Mouse (Mus musculus) cerebellum, adult 9-10 months (tissue): Measurements from ENCODE around the gene Gm136.
"Not testable (repeated sequence)": the region's sequence is repeated elsewhere in the genome, so short reads cannot be mapped to it uniquely, and the experiment has no call there.

Experiments
- DNase-seq: peaks from one replicate; pipeline ENCODE4 v3.0.0; 2022

Gene Gm136

DNA sequence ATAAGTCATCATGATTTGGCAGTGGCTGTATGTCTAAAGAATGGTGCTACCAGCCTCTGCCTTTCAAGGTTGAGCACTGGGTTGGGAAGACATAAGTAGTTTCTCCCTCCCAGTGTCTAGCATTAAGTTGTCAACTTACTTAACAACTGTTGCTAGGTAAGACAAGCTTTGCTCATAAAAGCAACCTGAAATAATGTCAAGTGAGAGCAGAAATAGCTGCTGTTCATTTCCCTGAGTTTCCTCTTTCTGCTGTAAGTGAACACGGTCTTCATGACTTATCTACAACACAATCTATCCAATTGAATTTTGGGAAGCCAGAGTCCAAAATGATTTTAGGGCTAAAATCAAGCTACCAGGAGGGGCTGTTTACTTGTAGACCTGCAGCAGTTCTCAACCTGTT, at the start of gene Gm136:
Gene Gm136, minus strand, starts transcription at position 101 of the 400 bp plus-strand sequence.
- no peak for DNase-seq

DNA sequence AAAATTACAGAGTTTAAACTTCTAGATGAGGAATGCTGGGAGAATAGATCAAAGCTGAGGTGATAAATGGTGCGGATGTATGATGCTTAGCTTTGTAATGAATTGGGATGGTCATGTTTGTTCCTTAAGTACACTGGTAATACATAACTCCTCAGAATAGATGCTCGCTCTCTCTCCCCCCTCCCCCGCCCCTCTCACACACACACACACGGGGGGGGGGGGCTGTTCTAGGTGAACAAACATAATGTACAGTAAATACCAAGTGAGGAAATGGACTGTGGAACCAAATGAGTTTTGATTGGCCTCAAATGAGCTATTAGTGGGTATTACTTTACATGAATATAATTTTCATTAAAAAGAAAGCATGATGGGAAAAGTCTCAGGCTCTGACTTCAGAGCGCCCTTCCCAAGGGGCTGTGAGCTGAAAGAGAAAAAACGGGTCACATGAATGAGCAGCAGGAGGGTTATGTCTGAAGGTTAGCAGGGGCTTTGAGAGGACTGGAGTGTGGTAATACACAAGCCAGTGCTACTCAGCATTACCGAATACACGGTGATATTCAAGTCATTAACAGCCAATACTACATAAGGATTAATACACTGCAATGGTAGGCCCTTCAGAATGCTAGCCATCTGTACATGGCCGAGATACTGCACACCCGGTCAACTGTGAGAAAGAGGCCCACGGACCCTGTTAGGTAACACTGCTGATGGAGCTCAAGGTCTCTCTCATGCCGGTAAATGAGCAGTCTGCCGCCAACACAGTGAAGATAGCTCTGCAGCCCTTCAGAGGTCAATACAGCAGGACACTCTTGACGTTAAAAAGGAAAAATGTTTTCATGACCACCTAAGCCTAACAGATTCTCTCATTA, 45.3 kb upstream of the Gm136 start:
- no peak for DNase-seq

DNA sequence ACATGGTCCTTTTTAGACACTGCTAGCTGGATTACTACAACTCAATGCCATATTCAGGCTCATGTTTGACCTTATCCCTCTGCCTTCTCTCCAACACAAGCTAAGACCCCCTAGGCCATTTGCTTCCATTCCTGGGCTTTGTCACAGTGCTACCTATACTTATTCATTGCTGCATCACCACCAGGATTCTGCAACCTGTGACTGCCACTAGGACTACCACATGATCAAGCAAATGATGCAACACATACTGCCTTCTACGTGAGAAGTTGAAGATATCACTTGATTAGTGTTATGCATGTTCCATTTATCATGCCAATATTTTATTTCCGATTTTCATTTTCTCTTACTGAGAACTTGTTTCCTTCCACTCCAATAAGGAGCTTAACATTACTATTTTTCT, 41.9 kb upstream of the Gm136 start:
- DNase-seq = no peak

DNA sequence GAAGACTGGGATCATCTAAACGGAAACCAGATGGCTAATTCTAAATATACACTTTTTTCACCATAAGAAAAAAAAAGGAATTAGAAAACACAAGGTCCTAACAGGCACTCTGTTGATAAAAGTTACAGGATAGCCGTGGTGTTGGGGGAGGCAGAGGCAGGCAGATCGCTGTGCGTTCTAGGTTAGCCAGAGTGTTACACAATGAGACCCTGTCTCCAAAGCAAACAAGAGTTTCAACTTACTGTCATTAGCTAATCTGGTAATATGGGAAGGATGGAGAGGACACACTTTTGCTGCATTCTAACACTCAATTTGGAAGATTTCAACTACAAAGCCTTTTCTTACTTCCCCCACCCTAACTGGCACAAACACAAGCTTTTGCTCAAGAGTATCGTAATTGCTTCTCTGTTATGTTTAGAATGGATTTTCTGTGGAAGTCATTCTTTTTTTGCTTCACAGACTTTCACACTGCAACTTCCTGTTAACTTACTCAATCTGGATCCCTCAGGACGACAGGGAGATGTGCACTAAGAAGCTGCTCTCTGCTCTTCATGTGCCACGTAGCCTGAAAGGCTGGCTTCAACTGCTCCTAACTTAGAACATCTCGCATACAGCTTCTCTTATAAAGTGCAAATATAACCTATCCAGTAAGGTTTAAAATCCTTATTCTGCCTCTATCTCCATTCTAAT, 41.4 kb upstream of the Gm136 start:
- DNase-seq = no peak

DNA sequence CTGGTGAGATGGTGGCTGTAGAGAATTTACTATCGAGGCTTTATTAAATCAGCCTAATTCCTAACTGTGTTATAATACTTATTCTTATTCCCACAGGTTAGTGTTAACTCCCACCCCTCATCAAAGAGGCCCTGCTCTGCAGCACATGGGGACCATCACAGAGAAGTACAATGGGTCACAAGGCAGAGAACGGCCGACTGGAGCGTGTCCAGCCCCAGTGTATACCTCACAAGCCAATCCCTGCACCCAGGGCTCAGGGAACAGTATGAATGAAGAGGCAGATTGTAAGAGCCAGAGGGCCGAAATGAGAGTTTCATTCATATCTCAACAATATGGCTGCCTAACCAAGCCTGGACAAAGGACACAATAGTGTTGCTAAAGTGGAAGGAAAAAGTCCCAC, 40.2 kb upstream of the Gm136 start:
- DNase-seq = no peak

DNA sequence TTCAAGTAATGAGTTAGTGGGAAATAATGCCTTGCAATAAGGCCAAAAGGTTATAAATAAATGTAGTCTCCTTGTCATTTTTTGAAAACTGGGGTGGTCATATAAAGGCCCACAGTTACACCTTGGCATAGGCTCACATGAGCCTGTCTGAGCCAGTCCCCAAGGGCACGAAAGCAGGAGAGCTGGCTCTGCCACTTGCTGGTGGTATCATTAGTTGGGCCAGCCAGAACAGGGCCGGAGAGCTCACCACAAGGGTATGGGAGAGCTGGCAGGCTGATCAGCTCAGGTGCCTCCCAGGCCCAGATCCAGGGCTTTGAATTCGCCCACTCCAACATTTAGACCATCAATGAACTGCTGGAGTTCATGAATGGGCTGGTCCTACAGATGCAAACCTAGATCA, 30.4 kb upstream of the Gm136 start:
- no peak for DNase-seq

DNA sequence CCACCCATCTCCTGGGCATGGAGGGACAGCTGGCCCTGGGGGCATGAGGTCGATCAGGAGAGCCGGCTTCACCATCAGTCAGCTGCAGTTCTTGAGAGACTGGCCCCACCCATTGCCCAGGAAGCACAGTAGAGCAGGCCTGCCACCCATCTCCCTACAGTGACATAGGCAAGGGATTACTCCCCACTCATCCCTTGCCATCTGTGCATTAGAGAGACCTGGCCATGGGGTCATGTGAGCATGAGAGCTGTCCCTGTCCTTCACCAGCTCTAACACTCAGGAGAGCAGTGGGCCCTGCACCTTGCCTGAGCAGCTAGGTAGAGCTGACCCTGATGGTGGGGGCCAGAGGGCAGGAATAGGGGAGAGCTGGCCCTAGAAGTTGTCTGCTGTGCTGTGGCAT, 29.6 kb upstream of the Gm136 start:
- DNase-seq = no peak

DNA sequence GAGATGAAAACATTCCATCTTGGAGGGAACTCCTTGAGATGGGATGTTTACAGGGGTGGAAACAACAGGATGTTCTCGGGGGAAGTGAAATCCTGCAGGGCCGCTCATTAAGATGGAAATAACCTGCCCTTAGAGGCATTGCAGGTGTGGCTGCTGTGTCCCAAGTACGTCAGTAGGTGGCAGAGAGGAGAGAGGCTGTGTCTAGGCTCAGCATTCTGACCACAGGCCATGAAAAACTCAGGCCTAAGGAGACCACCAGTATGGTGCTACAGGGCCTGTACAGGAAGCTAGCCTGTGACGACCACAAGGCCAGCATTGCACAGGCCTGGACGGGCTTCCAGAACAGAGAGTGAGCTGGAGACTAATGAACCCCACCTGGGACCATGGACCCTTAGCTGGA, 28.8 kb upstream of the Gm136 start:
- DNase-seq = no peak

DNA sequence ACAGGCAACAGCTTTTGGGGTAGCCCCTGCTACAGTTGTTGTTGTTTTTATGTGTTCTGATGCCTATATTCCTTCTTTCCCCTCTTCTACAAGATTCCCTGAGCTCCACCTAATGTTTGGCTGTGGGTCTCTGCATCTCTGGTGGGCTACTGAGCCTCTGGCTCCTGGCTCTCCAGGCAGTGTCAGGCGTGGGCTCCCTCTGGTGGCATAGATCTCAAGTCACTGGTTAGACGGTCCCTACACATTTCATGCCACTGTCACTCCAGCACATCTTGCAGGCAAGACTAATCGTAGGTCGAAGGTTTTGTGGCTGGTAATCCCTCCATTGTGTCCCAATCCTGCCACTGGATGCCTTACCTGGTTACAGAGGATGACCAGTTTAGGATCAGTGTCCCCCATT, 26.7 kb upstream of the Gm136 start:
- DNase-seq = no peak

DNA sequence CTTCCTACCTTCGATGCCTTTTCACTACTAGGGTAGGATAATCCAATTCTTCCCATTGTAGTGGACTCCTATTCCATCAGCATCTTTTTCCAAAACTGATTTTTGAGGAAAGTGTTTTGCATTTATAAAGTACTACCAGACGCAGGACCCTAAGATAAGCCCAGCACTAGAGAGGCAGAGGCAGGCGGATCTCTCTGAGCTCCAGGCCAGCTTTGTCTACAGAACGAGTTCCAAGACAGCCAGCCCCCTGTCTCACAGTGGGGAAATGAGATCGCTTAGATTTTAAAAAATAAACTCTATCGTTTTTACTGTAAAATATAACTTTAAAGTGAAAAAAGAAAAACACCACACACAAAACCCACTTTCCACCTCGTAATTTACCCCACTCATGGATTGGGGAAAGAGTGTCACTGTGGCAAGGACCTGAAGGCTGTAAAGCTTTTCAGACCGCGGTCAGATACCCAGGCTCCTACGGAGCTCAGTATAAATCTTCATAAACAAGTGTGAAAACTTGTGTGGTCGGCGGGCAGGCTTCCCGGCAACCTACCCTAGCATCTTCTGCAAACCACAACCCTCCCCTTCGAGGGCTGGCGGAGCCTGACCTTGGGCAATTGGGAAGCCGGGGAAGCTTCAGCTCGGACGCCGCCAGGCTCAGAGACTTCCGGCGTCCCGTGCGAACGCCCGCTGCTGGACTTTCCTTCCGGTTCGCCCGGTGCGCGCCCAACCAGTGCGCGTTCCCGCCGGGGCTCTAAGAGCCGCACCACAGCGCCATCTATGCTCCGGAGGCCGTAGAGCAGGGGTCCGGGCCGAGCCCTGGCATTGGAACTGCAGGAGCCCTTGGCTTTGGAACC, 21.8 kb upstream of the Gm136 start, which contains the start of gene Smim8:
Gene Smim8, minus strand, starts transcription at position 747 of the 851 bp plus-strand sequence.
- peak; percentile 91 for DNase-seq

DNA sequence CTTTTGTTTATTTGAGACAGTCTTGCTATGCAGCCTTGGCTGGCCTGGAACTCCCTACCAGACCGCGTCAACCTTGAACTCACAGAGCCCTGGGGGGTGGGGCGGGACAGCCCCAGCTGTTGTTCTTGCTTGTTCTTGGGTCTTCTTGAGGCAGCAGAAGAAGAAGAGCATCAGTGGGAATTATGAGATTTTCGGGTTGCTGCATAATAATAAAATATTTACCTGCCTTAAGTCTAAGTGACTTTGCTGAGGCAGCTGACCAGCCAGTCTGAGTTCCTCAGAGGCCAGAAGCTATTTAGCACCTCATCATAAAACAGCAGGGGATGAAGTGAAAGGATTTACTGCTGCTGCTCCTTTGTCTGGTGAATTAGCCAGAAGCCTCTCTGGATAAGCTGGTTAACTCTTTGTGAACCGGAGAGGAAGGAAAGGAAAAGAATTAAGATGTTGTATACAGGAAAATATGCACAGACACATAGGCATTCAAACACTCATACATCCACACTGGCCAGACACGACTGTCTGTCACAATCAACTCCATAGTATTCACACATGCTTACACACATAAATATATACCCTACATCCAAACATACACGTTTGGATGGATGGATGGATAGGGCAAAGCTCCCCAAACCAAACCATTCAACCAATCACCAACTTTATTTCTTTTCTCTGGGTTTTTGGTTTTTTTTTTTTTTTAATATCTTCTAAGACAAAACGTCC, 15.7 kb upstream of the Gm136 start:
- DNase-seq = no peak

DNA sequence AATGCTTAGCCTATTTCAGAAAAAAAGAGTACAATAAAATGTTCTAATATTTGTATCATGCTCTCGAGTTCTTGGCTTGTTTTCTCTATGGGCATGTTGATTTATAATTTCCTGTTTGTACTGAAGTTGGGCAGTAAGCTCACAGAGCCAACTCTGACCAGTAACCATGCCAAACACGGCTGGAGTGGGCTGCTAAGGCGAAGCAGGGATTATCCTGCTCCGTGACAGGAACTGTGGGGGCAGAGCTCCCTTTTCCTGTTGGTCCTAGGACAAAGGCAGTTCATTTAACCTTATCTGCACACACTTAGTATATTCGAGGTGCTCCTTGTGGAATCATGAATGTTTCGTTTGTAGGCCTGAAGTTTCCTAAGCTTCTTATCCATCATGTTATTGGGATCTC, 6.8 kb downstream of the Gm136 start:
- no peak for DNase-seq

DNA sequence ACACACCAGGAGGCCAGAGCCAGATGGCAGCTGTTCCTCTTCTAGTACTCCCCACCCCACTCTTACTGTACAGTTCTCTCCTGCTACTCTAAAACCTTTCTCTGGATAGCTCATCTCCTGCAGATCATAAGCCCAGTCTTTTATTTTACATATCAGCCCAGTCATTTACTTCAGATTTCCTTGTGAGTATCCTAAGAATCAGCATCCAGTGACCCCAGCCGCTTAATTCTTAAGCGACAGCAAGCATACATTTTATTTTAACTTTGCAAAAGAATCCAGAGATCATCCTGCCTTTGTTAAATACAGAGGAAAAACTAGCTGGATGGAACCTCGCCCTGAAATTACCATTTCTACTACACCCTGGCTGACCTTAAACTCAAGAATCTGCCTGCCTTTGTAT, 21.6 kb downstream of the Gm136 start:
- no peak for DNase-seq

DNA sequence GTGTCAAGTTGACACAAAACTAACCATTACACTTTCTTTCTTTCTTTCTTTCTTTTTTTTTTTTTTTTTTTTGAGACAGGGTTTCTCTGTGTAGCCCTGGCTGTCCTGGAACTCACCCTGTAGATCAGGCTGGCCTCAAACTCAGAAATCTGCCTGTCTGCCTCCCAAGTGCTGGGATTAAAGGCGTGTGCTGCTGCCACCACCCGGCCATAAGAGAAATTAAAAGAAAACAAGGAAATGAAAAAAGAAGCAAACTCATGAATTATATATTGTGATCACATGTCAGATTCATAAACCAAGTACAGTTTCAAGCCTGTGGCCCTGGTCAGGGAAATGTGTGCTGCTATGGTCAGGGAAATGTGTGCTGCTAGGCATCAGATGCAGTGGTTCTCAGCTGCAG, 22.6 kb downstream of the Gm136 start:
- DNase-seq = not testable (repeated sequence)

DNA sequence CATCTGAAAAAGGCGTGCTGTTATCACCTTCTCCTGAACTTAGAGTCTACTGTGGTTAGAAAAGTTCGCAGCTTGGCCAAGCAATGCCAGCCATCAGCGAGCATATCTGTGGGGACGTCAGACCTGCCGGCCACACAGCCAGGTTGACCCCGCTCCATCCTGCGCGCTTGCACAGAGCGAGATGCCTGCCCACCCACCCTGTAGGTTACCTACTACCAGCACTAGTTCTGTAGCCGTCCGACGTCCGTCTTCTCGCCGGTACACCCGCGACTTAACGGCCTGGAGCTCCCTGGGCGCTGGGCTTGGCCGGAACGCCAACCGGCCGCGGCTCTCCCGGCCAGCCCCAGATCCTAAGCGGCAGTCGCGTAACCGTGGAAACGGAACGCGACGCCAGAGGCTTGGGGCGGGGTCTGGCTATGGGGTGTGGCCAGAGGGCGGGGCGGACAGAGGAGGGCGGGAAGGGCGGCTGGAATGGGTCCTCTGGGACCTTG, 26.2 kb downstream of the Gm136 start, which contains the start of gene Cfap206:
Gene Cfap206, minus strand, starts transcription at position 356 of the 491 bp plus-strand sequence.
- DNase-seq = peak; percentile 24

DNA sequence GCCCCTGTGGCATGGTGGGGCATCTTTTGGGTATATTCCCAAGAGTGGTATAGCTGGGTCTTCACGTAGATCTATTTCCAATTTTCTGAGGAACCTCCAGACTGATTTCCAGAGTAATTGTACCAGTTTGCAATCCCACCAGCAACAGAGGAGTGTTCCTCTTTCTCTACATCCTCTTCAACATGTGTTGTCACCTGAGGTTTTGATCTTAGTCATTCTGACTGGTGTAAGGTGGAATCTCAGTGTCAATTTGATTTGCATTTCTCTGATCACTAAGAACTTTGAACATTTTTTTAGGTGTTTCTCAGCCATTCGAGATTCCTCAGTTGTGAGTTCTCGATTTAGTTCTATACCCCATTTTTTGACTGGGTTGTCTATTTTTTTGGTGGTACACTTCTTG, 30.4 kb downstream of the Gm136 start:
- DNase-seq = not testable (repeated sequence)

DNA sequence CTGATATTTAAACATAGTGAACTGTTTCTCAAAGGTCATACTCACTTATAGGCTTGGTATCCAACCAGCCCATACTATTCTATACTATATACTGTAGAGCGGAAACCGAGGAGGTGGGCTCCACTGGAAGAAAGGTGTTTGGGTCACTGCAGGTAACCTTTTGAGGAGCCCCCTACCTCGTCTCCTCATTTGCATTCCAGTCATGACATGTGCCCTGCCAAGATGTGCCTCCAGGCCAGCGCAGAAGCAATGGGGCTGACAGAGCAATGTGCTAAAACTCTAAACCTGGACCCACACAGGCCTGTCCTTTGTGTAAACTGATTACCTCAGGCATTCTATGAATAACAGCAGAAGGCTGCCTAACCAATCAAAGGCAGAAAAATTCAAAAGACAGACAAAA, 31.8 kb downstream of the Gm136 start:
- DNase-seq = no peak

DNA sequence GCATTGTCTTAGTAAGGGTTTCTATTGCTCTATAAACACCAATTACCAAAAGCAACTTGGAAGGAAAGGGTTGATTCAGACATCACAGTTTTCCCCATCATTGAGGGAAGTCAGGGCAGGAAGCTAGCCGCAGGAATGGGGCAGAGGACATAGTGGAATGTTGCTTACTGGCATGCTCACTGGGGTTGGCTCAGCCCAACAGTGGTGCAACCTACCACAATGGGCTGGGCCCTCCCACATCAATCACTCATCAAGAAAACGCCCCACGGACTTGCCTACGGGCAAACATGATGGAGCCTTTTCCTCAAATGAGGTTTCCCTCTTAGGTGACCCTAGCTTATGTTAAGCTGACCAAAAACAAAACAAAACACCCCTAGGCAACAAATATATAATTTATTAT, 32.9 kb downstream of the Gm136 start:
- no peak for DNase-seq

DNA sequence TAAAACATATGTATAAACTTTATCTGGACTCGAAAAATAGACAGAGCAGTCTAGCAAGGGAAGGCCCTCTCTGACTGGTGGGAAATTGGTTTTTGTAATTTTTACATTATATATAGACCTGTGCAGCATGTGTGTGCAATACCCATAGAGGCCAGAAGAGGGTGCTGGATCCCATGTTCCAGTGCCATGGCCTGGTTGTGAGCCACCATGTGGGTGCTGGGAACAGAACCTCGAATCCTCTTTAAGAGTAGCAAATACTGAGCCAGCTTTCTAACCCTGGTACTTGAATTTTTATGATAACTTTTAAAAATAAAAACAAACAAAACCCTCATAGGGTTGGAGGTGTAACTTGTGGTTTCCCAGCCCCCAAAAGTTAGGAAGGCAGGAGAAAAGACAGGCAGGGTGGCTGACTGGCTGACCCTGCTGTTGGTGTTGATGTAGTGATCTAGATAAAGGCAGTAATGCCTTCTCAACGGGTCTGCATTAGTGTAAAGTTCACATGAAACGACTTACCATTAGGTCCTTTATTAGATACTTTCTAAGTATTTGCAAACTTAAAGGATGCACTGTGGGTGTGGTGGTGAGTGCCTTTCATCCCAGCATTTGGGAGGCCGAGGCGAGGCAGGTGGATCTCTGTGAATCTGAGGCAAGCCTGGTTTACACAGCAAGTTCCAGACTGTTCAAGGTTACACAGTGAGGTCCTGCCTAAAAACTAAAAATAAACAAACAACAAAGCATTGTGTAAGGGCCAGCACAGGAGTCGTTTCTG, 35.8 kb downstream of the Gm136 start:
- DNase-seq = no peak

DNA sequence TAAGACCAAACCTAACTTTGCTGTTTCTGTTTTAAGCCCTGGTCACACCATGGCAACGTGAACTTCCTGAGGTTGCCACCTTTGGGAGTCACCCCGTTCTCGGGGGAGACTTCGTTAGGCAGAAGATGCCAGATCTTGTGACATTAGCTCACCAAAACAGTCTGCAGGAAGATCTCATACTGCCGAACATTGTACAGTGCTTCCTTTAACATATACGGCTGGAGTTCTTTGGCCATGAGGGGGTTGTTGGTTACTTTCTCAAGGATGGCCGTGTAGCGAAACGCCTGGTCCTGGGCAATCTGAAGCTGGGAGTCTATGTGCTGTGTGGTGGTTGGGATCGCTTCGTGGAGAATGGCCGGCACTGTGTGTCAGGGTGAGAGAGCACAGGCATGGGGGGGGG, 36.6 kb downstream of the Gm136 start:
- no peak for DNase-seq

DNA sequence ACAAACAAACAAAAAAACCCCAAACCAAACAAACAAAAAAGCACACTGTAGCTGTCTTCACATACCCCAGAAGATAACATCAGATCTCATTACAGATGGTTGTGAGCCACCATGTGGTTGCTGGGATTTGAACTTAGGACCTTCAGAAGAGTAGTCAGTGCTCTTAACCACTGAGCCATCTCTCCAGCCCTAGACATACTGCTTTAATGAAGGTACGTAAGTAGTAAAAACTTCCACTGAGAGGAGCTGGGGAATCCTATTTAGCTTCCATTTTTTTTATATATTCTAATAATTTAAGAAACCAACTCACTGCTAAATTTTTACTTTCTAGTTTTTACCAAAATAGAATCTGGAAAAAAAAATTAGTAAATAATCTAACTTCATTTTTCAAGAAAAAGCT, 41.0 kb downstream of the Gm136 start:
- no peak for DNase-seq

DNA sequence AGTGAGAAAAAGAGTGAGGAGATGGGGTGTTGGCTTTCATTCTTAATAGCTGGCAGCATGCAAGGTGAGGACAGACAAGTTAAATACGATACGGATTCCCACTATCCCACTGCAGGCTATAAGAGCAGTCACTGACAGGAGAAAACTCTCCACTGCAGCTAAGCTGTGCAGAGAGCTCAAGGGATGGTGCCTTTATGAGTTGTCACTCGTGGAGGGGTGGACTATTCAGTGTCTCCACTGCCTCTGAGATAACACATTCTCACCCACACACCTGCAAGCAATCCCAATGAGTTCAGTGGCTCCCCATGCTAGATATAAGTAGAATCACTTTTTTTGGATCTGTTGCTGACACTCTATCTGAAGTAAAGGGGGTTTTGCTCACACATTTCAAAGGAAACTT, 47.9 kb downstream of the Gm136 start:
- no peak for DNase-seq
